Mouse (Mus musculus): ENCODE measurements around the gene Chmp3.

Gene Chmp3

GRCm38 (mm10) chr6:71543686-71544499 lies at the start of gene Chmp3:
TSS of gene Chmp3 (plus strand) at chr6:71543797.
- DNase-seq (ENCODE audit: low spot score) = peak; percentile 97

DNA sequence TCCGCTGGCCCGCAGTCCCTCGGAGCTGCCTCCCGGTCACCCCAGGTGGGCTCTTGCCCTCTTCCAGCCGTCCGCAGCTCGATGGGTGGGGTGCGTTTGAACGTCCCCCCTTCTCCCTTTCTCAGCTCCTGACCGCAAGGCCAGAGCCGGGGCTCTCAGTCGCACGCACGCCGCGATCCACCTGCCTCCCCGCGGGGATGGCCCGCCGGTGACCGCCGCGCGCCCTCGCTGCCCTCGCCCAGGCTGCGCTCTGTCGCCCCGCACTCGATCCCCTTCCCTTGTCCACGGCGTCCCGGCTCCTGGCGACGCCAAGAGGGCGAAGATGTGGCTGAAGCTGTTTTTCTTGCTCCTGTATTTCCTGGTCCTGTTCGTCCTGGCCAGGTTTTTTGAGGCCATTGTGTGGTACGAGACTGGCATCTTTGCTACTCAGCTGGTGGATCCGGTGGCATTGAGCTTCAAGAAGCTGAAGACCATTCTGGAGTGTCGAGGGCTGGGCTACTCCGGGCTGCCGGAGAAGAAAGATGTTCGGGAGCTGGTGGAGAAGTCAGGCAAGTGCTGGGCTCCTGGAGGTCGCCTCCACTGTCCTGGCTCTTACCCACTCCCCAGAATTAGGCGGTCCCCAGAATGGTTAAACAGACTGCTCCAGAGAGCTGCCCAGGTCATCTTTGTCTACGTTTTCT lies 49.1 kb upstream of the Chmp3 start:
- DNase-seq (ENCODE audit: low spot score) = peak; percentile 62

DNA sequence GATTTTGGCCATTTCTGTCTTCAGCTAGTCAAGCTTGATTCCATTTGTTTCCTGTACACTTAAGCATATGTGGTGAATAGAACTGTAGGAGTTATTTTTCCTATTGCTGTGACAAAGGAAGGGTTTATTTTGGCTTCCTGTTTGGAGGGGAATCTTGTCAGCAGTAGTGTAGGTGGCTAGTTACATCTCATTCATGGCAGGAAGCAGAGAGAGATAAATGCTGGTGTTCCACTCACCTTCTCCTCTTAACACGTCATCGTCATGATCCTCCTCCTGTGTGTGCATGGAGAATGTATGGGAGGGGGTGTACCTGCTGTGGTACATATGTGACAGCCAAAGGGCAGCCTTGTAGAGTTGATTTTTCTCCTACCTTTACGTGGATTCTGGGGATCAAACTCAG lies 43.0 kb upstream of the Chmp3 start:
- DNase-seq (ENCODE audit: low spot score) = no peak

GRCm38 (mm10) chr6:71503001-71503400 lies 40.6 kb upstream of the Chmp3 start:
- no peak for DNase-seq (ENCODE audit: low spot score)

DNA sequence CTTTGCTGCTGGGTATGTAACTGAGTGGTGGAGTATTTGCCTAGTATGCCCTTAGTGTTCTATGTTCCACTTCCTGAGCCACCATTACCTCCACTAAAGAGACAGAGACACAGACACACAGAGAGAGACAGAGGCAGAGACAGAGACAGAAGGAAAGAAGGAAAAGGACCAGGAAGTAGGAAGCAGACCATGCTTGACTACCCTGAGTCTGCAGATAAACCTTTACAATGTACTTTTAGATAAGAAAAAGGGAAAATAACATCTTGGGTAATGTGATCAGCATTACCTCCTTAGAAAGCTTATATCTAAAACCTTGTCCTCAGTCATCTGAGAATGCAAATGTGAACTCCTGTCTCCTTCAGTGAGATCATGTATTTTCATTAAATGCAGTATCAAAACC lies 39.9 kb upstream of the Chmp3 start:
- no peak for DNase-seq (ENCODE audit: low spot score)

- no peak for DNase-seq (ENCODE audit: low spot score)
These were observed 39.5 kb upstream of the Chmp3 start for GRCm38 (mm10) chr6:71504091-71504490.

DNA sequence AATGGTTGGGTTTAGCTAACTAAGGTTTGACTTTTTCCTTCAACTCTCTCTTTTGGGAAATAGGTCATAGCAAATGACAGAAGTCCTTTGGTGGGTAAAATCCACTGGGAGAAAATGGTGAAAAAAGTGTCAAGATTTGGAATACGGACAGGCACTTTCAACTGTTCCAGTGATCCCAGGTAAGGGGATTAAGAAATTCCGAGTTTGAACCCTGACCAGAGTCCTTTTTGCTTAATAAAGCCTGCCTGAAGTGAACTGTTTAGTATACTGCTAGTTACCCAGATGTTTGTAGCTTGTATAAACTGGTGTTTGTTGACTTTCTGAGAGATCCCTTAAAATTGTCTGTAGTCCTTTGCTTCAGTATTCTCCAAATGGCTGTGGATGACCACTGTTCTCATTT lies 37.9 kb upstream of the Chmp3 start:
- DNase-seq (ENCODE audit: low spot score) = no peak

DNA sequence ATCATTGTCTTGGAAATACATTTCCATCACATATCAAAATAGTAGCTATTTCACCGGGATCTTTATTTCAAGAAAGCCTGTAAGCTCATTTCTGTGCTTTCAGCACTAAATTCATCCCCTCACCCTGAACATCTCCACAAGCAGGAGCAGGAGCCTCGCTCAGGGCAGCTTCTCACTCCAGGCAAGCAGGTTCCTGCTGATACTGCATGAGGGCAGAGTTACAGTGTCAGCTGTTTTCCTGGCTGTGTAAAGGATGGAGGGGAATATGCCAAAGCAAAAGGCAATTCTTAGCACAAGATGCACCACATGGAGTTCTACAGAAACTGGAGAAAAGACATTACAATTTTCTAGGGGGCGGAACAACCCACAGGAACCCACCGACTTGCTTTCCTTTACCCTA lies 24.1 kb upstream of the Chmp3 start:
- no peak for DNase-seq (ENCODE audit: low spot score)

DNA sequence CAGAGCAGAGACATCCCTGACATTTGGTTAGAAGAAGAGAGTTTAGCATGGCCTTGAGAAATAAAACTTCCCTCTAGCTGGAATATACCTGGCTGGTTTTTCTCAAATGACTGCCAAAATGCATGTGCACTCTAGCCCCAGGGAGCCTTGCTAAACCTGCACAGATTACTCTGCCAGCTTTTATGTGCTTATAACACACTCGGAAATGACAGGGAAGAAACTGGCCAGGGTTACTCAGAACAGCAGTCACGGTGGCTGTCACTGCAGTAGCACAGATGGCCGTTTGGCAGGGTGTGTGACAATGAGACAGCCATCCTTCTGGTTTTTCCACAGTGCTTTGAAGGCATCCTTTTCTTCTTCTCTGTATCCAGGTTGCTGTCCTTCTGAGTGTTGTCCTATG lies 18.0 kb upstream of the Chmp3 start:
- DNase-seq (ENCODE audit: low spot score) = no peak

- DNase-seq (ENCODE audit: low spot score) = no peak
These were observed 16.5 kb upstream of the Chmp3 start for GRCm38 (mm10) chr6:71527056-71527455.

DNA sequence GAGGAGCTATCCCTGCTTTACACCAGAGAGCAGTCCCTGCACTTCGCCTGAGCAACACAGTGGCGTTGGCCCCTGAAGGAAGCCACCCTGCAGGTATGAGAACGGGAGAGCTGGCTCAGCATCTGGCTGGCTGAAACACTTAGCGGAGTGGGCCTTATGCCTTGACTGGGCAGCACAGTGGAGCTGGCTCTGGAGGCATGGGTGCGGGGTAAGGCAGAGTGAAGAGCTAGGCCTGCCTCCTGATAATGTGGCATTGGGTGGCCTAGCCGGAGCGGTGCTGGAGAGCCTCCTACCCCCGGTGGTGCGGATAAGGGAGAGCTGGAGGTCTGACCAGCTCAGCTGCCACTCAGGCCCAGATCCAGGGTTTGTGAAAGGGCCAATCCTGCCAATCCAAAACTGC lies 15.8 kb upstream of the Chmp3 start:
- no peak for DNase-seq (ENCODE audit: low spot score)

DNA sequence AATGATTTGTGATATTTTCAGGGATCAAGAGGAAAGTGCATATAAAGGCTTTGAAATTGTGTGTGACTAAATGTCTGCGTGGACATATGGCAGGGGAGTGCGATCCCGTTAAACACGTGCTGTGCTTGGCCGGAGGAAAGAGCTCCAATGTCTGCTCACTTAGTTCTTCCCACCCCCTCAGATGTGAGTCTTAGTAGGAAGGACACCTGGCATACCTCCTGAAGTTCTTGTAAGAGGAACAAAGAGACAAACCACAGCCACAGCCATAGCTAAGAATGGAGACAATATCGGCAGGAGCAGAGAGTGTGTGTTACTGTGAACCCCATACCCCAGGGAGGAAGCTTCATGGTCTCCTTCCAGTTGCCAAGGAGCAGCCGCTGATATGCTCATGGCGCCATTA lies 13.4 kb upstream of the Chmp3 start:
- no peak for DNase-seq (ENCODE audit: low spot score)

- DNase-seq (ENCODE audit: low spot score) = no peak
These were observed 6.3 kb upstream of the Chmp3 start for GRCm38 (mm10) chr6:71537286-71537685.

DNA sequence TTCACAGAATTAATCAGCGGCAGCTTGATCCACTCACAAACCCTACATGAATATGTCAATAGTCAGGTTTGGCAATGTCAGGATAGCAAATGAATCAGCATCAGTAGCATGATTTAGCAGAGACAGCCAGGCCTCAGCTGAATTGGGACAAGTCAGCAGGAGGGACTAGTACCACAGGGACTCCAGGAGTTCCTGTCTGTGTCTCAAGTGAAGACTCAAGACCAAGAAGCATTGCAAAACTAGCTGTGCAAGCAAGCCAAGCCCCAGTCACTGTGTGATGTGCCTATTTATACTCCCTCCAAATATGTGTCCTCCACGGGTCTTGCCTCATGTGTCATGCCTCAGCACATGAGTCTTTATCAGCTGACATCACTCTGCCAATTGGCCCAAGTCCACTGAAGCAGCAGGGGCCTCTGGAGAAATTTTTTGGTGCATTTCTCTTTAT lies 11.9 kb downstream of the Chmp3 start:
- no peak for DNase-seq (ENCODE audit: low spot score)

GRCm38 (mm10) chr6:71556826-71557225 lies 13.2 kb downstream of the Chmp3 start:
- no peak for DNase-seq (ENCODE audit: low spot score)

GRCm38 (mm10) chr6:71568616-71569015 lies 25.0 kb downstream of the Chmp3 start:
- DNase-seq (ENCODE audit: low spot score) = no peak

DNA sequence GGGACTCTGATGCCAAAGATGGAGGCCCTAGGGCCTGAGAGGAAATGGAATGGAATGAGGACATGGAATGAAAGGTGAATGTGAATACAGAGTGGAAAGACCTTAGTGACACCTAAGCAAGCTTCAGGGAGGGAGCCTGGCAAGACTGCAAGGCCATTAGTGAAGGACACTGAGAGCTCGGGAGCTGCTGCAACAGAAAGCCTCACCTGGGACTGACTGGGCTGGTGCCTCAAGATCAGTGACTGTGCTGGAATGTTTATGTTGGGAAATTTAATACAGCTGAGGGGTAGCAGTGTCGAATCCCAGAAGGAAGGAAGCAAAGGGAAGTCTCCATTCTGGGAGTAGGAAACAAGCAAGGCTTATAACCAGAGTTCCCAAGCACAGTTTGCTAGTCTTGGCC lies 25.4 kb downstream of the Chmp3 start:
- no peak for DNase-seq (ENCODE audit: low spot score)

DNA sequence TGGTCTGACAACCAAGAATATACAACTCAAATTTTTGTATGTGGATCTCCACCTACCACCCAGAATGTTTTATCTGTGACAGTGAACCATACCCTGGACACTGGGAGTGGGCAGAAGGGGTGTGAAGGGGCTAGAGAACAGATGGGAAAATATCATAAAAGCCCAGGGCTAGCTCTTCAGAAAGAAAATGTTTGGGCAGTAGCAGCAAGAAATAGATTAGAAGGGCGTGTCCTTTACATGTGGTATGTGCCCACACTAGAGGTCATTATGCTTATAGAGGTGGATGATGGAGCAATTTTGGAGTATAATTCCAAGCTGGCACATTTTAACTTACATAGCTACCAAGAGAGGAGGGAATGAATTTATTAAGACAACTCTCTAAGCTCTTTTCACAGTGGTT lies 31.8 kb downstream of the Chmp3 start:
- DNase-seq (ENCODE audit: low spot score) = no peak

- DNase-seq (ENCODE audit: low spot score) = no peak
These were observed 35.9 kb downstream of the Chmp3 start for GRCm38 (mm10) chr6:71579478-71579877.

- DNase-seq (ENCODE audit: low spot score) = no peak
These were observed 39.6 kb downstream of the Chmp3 start for GRCm38 (mm10) chr6:71583198-71583597.

DNA sequence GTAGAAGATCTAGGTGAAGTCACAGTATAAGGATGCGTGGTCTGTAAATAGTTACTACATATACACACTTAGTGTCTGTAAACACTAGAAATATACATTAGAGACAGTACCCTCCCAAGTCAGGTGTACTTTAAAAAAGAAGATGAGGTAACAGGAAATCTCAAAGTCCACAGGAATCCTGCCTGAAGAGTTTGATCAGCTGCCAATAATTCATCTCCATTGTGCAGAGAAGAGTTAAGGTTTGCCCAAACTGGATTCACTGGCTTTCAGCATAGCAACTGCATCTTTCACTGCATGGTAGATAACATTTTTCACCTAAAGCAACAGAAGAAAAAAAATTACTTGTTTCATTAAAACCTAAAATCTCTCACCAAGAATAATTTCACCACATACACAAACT lies 45.8 kb downstream of the Chmp3 start:
- no peak for DNase-seq (ENCODE audit: low spot score)

GRCm38 (mm10) chr6:71590154-71590553 lies 46.6 kb downstream of the Chmp3 start:
- DNase-seq (ENCODE audit: low spot score) = no peak

DNA sequence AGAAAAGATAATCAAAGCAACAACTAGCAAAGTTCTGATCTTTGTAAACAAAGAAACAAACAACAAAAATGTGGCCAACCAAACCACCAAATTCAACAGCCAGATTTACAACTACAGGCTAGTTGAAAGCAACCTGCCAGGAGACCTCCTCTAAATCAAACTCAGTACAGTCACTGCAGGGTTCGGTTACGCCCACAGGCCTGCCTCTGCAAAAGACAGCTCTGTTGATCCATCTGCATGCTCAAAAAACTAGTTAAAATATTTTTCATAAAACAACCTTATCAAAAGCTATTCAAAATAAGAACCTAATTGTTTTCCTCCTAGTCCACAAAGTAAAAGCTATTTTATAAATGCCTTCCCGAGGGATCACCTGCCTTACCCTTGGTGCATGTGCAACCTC lies 64.2 kb downstream of the Chmp3 start:
- no peak for DNase-seq (ENCODE audit: low spot score)

DNA sequence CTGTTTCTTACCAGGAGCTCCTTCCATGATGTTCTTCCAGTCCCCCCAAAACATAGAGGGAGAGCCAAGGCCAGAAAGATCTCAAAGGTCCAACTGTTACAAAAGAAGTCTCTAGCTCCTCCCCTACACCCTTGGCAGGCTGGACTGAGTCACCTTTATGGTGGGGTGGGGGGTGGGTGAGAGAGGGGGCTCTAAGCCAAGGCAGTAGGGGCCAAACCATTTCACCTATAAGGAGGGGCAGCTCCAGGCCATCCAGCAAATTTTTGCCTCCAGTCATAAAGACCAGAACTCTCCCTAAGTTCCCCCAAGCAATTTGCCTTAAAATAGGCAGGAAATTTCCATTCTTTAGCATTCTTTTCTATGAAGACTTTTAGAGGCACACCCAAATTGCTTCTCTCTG lies 65.4 kb downstream of the Chmp3 start:
- no peak for DNase-seq (ENCODE audit: low spot score)

Measured in ovary, postnatal 36 days (tissue).